Mouse (Mus musculus) brain, embryonic 18.5 days (tissue): Measurements from ENCODE around the gene Pla2g6.
A peak's percentile ranks its signal among the peaks of the same experiment; 100 is the strongest.

ENCODE experiments used
- DNase-seq: peaks from one replicate; pipeline ENCODE4 v3.0.0-alpha.2; 2012; ENCODE audit warnings: low read depth, low spot score

Gene Pla2g6

GRCm38 (mm10) chr15:79350866-79351265, 22.7 kb upstream of the Pla2g6 start:
- no peak for DNase-seq

- DNase-seq = no peak
Observed at GRCm38 (mm10) chr15:79348651-79349050, 20.5 kb upstream of the Pla2g6 start.

- no peak for DNase-seq
Observed at GRCm38 (mm10) chr15:79347845-79348506, 19.8 kb upstream of the Pla2g6 start.

GRCm38 (mm10) chr15:79347165-79347844, 19.1 kb upstream of the Pla2g6 start:
- DNase-seq = peak; percentile 80

- DNase-seq = no peak
Observed at GRCm38 (mm10) chr15:79346051-79346793, 18.0 kb upstream of the Pla2g6 start, which contains the start of gene Maff. TSS of gene Maff (plus strand) at chr15:79346621.

- no peak for DNase-seq
Observed at GRCm38 (mm10) chr15:79344627-79345026, 16.4 kb upstream of the Pla2g6 start.

GRCm38 (mm10) chr15:79342641-79343337, 14.6 kb upstream of the Pla2g6 start:
- DNase-seq = no peak

- no peak for DNase-seq
Observed at GRCm38 (mm10) chr15:79338978-79339377, 10.8 kb upstream of the Pla2g6 start.

- no peak for DNase-seq
Observed at GRCm38 (mm10) chr15:79335061-79335655, 7.0 kb upstream of the Pla2g6 start.

- no peak for DNase-seq
Observed at GRCm38 (mm10) chr15:79333409-79333808, 5.2 kb upstream of the Pla2g6 start.

GRCm38 (mm10) chr15:79330521-79330920, 2.3 kb upstream of the Pla2g6 start:
- DNase-seq = no peak

- DNase-seq = no peak
Observed at GRCm38 (mm10) chr15:79329979-79330363, 1.8 kb upstream of the Pla2g6 start.

- no peak for DNase-seq
Observed at GRCm38 (mm10) chr15:79329346-79329978, 1.3 kb upstream of the Pla2g6 start.

GRCm38 (mm10) chr15:79328939-79329275, 717 bp upstream of the Pla2g6 start:
- DNase-seq = no peak

GRCm38 (mm10) chr15:79326971-79327961, 924 bp downstream of the Pla2g6 start:
- DNase-seq = peak; percentile 46

GRCm38 (mm10) chr15:79326264-79326663, 1.9 kb downstream of the Pla2g6 start:
- no peak for DNase-seq

- no peak for DNase-seq
Observed at GRCm38 (mm10) chr15:79325742-79326141, 2.4 kb downstream of the Pla2g6 start.

GRCm38 (mm10) chr15:79324373-79324772, 3.8 kb downstream of the Pla2g6 start:
- no peak for DNase-seq

- no peak for DNase-seq
Observed at GRCm38 (mm10) chr15:79323791-79324155, 4.4 kb downstream of the Pla2g6 start.
